1 mouse cellular context compared by ENCODE assay signal in the genomic region with DNA sequence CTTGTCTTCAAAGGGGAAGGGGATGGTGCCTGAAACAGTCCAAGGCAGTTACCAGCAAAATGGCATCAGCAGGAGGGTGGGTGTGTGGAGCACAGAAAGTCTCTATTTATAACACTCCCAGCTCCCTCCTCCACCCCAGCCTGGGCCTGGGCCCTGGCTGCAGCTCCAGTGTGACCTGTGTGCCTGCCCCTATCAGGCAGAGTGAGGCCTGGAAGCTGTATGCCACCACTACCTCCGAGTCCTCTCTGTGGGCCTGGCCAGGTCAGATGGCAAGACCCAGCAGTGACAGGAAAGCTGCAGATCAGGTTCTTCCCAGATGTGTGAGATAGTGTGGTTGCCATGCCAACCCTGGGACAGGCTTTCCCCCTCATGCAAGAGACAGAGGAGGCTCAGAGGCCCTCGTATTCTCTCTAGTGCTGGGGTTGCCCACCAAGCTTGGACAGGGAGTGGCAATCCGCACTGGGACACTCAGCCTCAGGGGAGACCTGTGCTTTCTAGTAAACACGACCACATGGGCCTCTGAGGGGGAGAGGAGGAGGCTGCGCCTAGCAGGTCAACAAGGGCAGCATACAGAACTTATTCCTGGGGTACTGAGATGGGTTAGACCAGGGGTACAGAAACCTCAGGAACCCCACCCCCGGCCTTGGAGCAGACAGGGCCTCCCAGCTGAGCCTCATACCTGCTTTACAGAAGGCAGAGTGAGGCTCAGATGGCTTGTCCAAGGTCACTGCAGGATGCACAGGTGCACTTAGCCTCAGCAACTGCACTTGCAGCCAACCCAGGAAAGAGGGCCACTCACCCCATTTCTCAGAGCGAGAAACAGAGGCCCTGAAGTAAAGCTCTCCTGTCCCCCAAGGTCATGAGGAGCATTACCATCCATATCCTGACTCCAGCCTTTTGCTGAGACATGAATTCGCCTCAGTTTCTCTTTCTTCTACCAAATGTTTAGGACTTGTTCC.
TF ChIP-seq lines count a peak whose summit lies in the region.

No protein-coding gene starts in this region.

TF ChIP-seq in ES-E14, 5 proteins besides CTCF, POLR2A, EP300 and RAD21:
- TF ChIP-seq ZC3H11A (IDR thresholded peaks at IDR 0.05; ENCODE audit: borderline replicate concordance, low read depth, low read length) (no peak), MAFK (IDR thresholded peaks at IDR 0.05; ENCODE audit: insufficient read depth, low read depth, low read length) (no peak), ZNF384 (IDR thresholded peaks at IDR 0.05; ENCODE audit: low read depth, low read length) (no peak)
